Mouse (Mus musculus) left cerebral cortex, adult 18-20 months (tissue): ENCODE results near the gene Mtx1. TPM values are rescaled to one million over a fixed set of nuclear protein-coding genes. Genes with fewer than 3 reads are reported as not detected.
"Not testable (repeated sequence)": the region's sequence is repeated elsewhere in the genome, so short reads cannot be mapped to it uniquely, and the experiment has no call there.

ENCODE experiments used
- DNase-seq, 2 experiments: peaks; one replicate each; pipeline ENCODE4 v3.0.0; 2021 to 2022; ENCODE audit warnings: low spot score in 2 of 2, mixed read lengths in 1 of 2
- total RNA-seq, 2 experiments: library from RNA; stranded (reverse); gene quantifications; 2 replicates each; pipeline ENCODE4 v1.2.3; 2021

Mtx1 gene
- total RNA-seq, 2 experiments from 2014 or later: 83.2 to 97.1 TPM

GRCm38 (mm10) chr3:89243609-89244008 lies 16.7 kb upstream of the Mtx1 start:
- no peak for DNase-seq

- DNase-seq: peak in 1 of 2 experiments; percentile 70
Measured at GRCm38 (mm10) chr3:89242331-89242895, 15.5 kb upstream of the Mtx1 start.

- no peak for DNase-seq
Measured at GRCm38 (mm10) chr3:89238494-89238893, 11.6 kb upstream of the Mtx1 start.

- DNase-seq: no peak
Measured at GRCm38 (mm10) chr3:89237682-89238081, 10.8 kb upstream of the Mtx1 start.

- peak; percentile 64 to 78 for DNase-seq
Measured at GRCm38 (mm10) chr3:89236516-89236915, 9.6 kb upstream of the Mtx1 start.

- DNase-seq: no peak
Measured at GRCm38 (mm10) chr3:89233562-89234110, 6.7 kb upstream of the Mtx1 start.

- DNase-seq: no peak
Measured at GRCm38 (mm10) chr3:89232614-89233013, 5.7 kb upstream of the Mtx1 start.

- no peak for DNase-seq
Measured at GRCm38 (mm10) chr3:89231772-89232275, 4.9 kb upstream of the Mtx1 start.

- DNase-seq: no peak
Measured at GRCm38 (mm10) chr3:89231345-89231744, 4.5 kb upstream of the Mtx1 start.

GRCm38 (mm10) chr3:89230561-89230960 lies 3.7 kb upstream of the Mtx1 start:
- no peak for DNase-seq

GRCm38 (mm10) chr3:89229276-89229675 lies 2.4 kb upstream of the Mtx1 start:
- DNase-seq: no peak

- DNase-seq: no peak
Measured at GRCm38 (mm10) chr3:89228836-89229235, 1.9 kb upstream of the Mtx1 start, which contains the start of gene Muc1. Gene Muc1, plus strand, starts transcription at chr3:89229057.

- peak; percentile 85 to 87 for DNase-seq
Measured at GRCm38 (mm10) chr3:89228180-89228549, 1.3 kb upstream of the Mtx1 start.

- peak; percentile 86 to 93 for DNase-seq
Measured at GRCm38 (mm10) chr3:89227307-89228179, 655 bp upstream of the Mtx1 start.

- DNase-seq: no peak
Measured at GRCm38 (mm10) chr3:89226361-89226760, 527 bp downstream of the Mtx1 start.

- no peak for DNase-seq
Measured at GRCm38 (mm10) chr3:89225918-89226317, 970 bp downstream of the Mtx1 start.

- no peak for DNase-seq
Measured at GRCm38 (mm10) chr3:89225321-89225815, 1.5 kb downstream of the Mtx1 start.

- DNase-seq: no peak
Measured at GRCm38 (mm10) chr3:89224796-89225195, 2.1 kb downstream of the Mtx1 start.

- DNase-seq: no peak
Measured at GRCm38 (mm10) chr3:89221167-89221566, 5.7 kb downstream of the Mtx1 start.

GRCm38 (mm10) chr3:89219546-89219945 lies 7.3 kb downstream of the Mtx1 start:
- no peak for DNase-seq

GRCm38 (mm10) chr3:89218271-89218670 lies 8.6 kb downstream of the Mtx1 start:
- DNase-seq: no peak

- not testable (repeated sequence) for DNase-seq
Measured at GRCm38 (mm10) chr3:89216407-89216806, 10.5 kb downstream of the Mtx1 start.
